Mouse (Mus musculus) testis, postnatal 10 days (tissue): ENCODE data around the gene Gpbar1.
"Not testable (repeated sequence)": the region's sequence is repeated elsewhere in the genome, so short reads cannot be mapped to it uniquely, and the experiment has no call there.

Experiments
- DNase-seq: peaks from one replicate; pipeline ENCODE4 v3.0.0; 2021; ENCODE audit warnings: low spot score

The Gpbar1 gene

GRCm38 (mm10) chr1:74277883-74278537, 340 bp upstream of the Gpbar1 start:
- no peak for DNase-seq

DNA sequence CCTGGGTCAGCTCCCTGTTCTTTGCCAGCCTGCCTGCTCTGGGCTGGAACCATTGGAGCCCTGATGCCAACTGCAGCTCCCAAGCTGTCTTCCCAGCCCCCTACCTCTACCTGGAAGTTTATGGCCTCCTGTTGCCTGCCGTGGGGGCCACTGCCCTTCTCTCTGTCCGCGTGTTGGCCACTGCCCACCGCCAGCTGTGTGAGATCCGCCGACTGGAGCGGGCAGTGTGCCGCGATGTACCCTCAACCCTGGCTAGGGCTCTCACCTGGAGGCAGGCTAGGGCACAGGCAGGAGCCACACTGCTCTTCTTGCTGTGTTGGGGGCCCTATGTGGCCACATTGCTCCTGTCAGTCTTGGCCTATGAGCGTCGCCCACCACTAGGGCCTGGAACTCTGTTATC, 638 bp downstream of the Gpbar1 start:
- no peak for DNase-seq

DNA sequence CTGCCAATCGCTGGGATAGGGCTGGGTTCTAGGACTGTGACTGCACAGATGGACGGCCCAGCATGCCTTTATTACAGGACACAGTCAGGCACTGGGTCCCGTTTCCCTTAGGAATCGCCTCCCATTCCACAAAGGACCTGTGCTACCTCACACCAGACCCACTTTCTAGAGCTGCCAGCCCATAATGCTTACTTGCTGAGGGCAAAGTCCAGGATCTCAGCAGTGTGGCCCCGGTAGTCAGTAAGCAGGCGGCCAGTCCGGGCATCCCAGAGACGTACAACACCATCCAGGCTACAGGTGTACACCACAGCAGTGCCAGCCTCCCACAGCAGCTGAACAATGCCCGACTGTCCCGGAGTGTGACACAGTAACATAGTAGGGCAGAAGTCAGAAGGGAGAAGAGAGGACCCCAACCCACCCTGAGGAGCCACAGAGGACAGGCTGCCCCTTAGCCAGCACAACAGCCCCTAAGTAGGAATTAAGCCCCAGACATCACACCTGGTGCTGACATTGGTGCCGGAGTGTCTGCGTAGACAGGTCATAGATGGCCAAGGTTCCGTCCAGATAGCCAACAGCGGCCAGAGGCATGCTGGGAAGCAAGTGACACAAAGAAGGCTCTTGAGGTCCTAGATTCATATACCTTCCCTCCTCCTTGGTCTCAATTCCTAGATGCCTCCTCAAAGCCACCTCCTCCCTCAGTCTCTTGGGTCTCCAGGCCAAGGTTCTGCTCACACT, 2.4 kb downstream of the Gpbar1 start:
- no peak for DNase-seq

DNA sequence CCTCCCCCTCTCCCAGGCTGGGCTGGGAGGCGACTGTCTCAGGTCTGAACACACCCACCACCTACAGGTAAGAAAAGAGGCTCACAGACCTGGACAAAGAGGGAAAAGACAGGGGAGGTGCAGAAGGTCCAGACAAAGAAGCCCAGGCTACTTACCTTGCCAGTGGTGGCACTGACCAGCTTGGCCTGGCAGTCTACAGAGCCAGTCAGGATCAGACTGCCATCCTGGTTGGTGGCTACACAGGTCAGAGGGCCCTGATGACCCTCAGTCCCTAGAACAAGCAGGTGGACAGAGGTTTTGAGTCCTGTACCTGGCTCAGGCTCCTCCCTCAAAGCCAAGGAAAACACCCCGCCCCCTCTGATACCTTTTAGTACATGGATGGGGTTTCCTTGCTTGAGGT, 3.0 kb downstream of the Gpbar1 start:
- DNase-seq, result no peak

DNA sequence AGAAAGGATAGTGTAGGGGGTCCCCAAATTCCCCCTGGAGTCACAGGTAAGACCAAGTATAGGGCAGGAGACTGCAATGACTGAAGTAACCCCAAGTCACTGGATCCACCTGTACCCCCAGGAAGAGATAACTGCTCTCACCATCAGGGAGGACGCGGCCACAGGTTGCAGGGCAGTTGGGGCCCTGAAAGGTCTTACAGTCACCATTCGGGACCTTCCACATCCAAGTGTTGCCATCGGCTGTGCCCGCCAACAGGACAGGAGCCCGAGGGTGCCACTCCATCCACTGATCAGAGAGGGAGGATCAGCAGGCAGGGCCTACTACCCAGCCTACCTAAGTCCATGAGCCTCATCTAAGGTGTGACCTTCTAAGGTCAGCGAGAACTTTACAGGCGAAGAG, 3.5 kb downstream of the Gpbar1 start:
- no peak for DNase-seq

GRCm38 (mm10) chr1:74282896-74283625, 4.7 kb downstream of the Gpbar1 start:
- no peak for DNase-seq

GRCm38 (mm10) chr1:74283686-74284463, 5.5 kb downstream of the Gpbar1 start:
- peak; percentile 79 for DNase-seq

GRCm38 (mm10) chr1:74284543-74285160, 6.3 kb downstream of the Gpbar1 start, which contains the start of the genes Aamp and Pnkd:
Gene Aamp, minus strand, starts transcription at chr1:74284738.
Gene Pnkd, plus strand, starts transcription at chr1:74284930.
- peak; percentile 99 for DNase-seq

- DNase-seq, result no peak
Observed at GRCm38 (mm10) chr1:74285212-74286010, 7.1 kb downstream of the Gpbar1 start.

GRCm38 (mm10) chr1:74286869-74287607, 8.7 kb downstream of the Gpbar1 start:
- not testable (repeated sequence) for DNase-seq

DNA sequence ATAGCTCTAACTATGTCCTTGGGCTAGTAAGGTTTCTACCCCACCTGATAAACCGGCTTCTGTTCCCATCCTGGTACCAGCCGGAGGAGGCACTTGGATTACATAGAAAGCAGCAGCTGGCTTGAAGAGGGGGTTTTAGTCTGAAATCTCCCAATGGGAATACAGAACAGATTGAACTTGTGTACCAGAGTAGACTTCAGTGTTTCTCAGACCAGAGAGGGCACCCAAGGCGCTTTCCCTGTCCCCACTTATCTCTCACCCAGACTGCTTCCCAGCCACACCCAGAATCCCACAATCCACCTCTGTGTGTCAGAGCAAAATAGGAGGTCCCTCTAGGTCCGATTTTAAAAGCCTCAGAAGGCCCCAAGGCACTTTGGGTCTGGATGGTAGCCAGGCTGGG, 10.0 kb downstream of the Gpbar1 start:
- DNase-seq, result no peak

DNA sequence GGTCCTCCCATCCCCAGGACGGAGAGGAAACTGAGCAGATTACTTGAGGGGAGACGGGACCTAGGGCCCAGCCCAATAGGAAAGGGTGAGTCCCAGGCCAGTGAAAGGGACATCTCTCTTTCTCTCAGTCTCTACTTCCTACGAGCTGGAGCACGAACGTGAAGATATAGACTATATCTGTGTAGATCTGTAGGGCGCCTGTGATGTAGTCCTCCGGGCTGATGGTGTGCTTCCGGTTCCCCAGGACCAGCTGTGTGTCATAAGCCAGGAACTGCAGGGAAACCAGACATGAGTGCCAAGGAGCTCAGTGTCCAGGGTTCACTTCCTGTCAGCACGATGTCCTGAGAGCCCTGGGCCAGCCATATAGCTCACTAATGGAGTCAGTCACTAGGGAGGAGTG, 10.9 kb downstream of the Gpbar1 start:
- no peak for DNase-seq

GRCm38 (mm10) chr1:74289740-74290139, 11.4 kb downstream of the Gpbar1 start:
- no peak for DNase-seq

GRCm38 (mm10) chr1:74290141-74290540, 11.8 kb downstream of the Gpbar1 start:
- peak; percentile 63 for DNase-seq

GRCm38 (mm10) chr1:74292331-74293020, 14.1 kb downstream of the Gpbar1 start:
- DNase-seq, result no peak

GRCm38 (mm10) chr1:74293306-74293960, 15.1 kb downstream of the Gpbar1 start:
- no peak for DNase-seq

GRCm38 (mm10) chr1:74294090-74294643, 15.8 kb downstream of the Gpbar1 start:
- no peak for DNase-seq

DNA sequence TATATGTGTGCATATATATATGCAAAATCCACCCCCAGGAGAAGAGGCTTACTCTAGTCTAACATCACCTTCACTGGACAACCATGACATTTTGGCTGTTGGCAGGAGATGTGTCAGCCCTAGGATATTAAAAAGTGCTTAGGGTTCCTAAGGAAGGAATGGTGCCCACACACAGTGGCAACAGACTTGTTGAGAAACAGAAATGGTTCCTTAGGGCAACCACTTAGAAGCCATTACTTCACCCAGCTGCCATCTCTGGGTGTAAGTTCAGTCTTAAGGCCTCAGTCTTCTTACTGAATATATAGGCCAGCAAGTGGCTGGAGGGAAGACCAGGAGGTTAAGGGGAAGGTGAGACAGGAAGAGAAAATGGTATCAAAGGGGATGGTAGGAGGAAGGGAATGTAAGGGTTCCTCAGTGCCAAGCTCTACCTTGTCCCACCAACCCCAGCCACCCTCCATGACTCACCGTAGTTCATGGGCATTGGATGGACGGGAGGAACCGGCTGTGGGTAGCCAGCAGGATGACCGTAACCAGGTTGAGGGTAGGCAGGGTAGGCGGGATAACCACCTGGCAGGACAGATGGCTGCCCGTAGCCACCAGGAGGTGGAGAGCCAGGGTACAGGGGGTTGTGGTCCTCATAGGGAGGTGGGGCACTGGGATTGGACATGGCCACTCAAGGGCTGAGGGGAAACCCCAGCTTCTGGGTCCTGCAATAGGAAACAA, 16.5 kb downstream of the Gpbar1 start:
- no peak for DNase-seq
